Mouse (Mus musculus): ENCODE data around the gene Ptprj.

GRCm38 (mm10) chr2:90579038-90579727, 1.3 kb downstream of the Ptprj start:
- TF ChIP-seq CTCF (IDR thresholded peaks at IDR 0.05; ENCODE audit: control insufficient read depth, insufficient read depth, low read length), result no peak
- no peak for TF ChIP-seq POLR2A (IDR thresholded peaks at IDR 0.05; ENCODE audit: borderline replicate concordance, control insufficient read depth, low read depth, low read length)

Data from bone marrow, adult 2 months (tissue).